In genomic region chr6:66052386-66052785, GRCm38 (mm10) we compare ENCODE assay signal across 21 mouse cellular contexts.
DNase-seq lines count a peak whose midpoint lies in the region; ATAC-seq and TF ChIP-seq lines count a peak whose summit lies in the region.
"Had no signal": no experiment of that assay in that cellular context is flagged by ENCODE, and none has a peak within 500 bp of the region (broad histone marks: within the 10 kb centered on the region; RNA-seq: fewer than 3 reads in every experiment).

No protein-coding gene starts in this region.

- peaks cover 28% of the 10 kb centered on the region for H3K4me1 ChIP-seq in G1E (ENCODE audit: insufficient read depth, low read depth, low read length)
- H3K4me1 ChIP-seq in MEL (ENCODE audit: control insufficient read depth in 1 of 2, insufficient read depth in 2 of 2, low read length in 2 of 2), result peaks cover 0 to 4% of the 10 kb centered on the region in 2 experiments; a peak in 2 of 4 replicates
- H3K4me1 ChIP-seq in liver, postnatal 0 days (ENCODE audit: insufficient read depth), result no peaks in the 10 kb centered on the region
- H3K4me1 ChIP-seq: embryonic facial prominence, embryonic 10.5 days; hindbrain, embryonic 13.5 days had no signal

- no peak overlapping the region for H3K4me3 ChIP-seq in G1E (ENCODE audit: low read depth, low read length)
- H3K4me3 ChIP-seq in MEL (ENCODE audit: control insufficient read depth in 1 of 2, insufficient read depth in 1 of 2, low read depth in 2 of 2, low read length in 2 of 2), result no peak overlapping the region
- H3K4me3 ChIP-seq in liver, postnatal 0 days (ENCODE audit: low read depth, low read length), result no peak overlapping the region
- H3K4me3 ChIP-seq: embryonic facial prominence, embryonic 10.5 days; erythroblast, embryonic 14.5 days; hindbrain, embryonic 13.5 days; layer of hippocampus, adult 2 months; myocyte had no signal

- DNase-seq in G1E (ENCODE audit: low spot score) (peak; percentile 18), MEL (ENCODE audit: low read depth, low spot score) (peak; percentile 73)
- DNase-seq in liver, postnatal 0 days, result no peak
- DNase-seq in urinary bladder, postnatal 36 days (ENCODE audit: low spot score in 2 of 2), result no peak
- no peak for DNase-seq in right cerebral cortex, adult 18-20 months
- DNase-seq in adrenal gland, postnatal 36 days, result no peak
- DNase-seq: adrenal gland, postnatal 10 days; cerebellum, postnatal 10 days; forebrain, postnatal 0 days; lung, embryonic 14.5 days; midbrain, embryonic 14.5 days; thymus, adult 18-20 months had no signal

- H3K27me3 ChIP-seq in G1E (ENCODE audit: insufficient read depth, low read length), result no peaks in the 10 kb centered on the region
- no peaks in the 10 kb centered on the region for H3K27me3 ChIP-seq in MEL (ENCODE audit: control insufficient read depth in 1 of 2, insufficient read depth in 2 of 2, low read length in 2 of 2)
- H3K27me3 ChIP-seq in liver, postnatal 0 days (ENCODE audit: insufficient read depth, low read length), result no peaks in the 10 kb centered on the region
- H3K27me3 ChIP-seq: hindbrain, embryonic 13.5 days had no signal

- peak overlapping the region; percentile 68 for H3K27ac ChIP-seq in MEL (ENCODE audit: control insufficient read depth, low read depth, low read length)
- H3K27ac ChIP-seq in liver, postnatal 0 days (ENCODE audit: low read depth), result 0 out of 2 replicates have a peak overlapping the region, but pooled peaks have one; percentile 4
- H3K27ac ChIP-seq: embryonic facial prominence, embryonic 10.5 days; hindbrain, embryonic 13.5 days; kidney, postnatal 0 days; layer of hippocampus, adult 2 months; macrophage had no signal

- no peak for TF ChIP-seq CTCF in G1E (IDR thresholded peaks at IDR 0.05; ENCODE audit: low read depth, low read length)
- no peak for TF ChIP-seq CTCF in MEL (IDR thresholded peaks at IDR 0.05 in 2 of 3, conservative IDR thresholded peaks at IDR 0.05 in 1 of 3; ENCODE audit: control insufficient read depth in 1 of 3, insufficient read depth in 1 of 3, low read depth in 2 of 3, low read length in 3 of 3, poor library complexity in 1 of 3, severe bottlenecking in 1 of 3)
- TF ChIP-seq CTCF in liver, postnatal 0 days (IDR thresholded peaks at IDR 0.05; ENCODE audit: low read depth), result no peak

- ATAC-seq in G1E (ENCODE audit: extremely low read depth, insufficient number of reproducible peaks, low FRiP score, poor library complexity, severe bottlenecking), result peak; percentile 92
- peak; percentile 89 for ATAC-seq in erythroid progenitor cell, adult 5-6 weeks (replicated peaks; ENCODE audit: low FRiP score, poor library complexity, severe bottlenecking)
- ATAC-seq in liver, postnatal 0 days, result peak; percentile 93
- ATAC-seq: CD4-positive, CD25-positive, alpha-beta regulatory T cell, adult 4 months; forebrain, postnatal 0 days had no signal

- H3K36me3 ChIP-seq in G1E (replicated peaks) (peaks cover 5% of the 10 kb centered on the region), MEL (ENCODE audit: control insufficient read depth in 1 of 2, insufficient read depth in 2 of 2, low read length in 2 of 2) (peaks cover 0 to 3% of the 10 kb centered on the region in 2 experiments; a peak in 2 of 4 replicates)
- H3K36me3 ChIP-seq in liver, postnatal 0 days (replicated peaks; ENCODE audit: insufficient read depth, low read length), result no peaks in the 10 kb centered on the region
- H3K36me3 ChIP-seq: embryonic facial prominence, embryonic 10.5 days; hindbrain, embryonic 13.5 days had no signal

- TF ChIP-seq EP300 in MEL (IDR thresholded peaks at IDR 0.05; ENCODE audit: low read depth in 1 of 2, low read length in 2 of 2), result peak; percentile 70 to 83
- peak; percentile 81 for TF ChIP-seq EP300 in liver, postnatal 0 days (IDR thresholded peaks at IDR 0.05; ENCODE audit: low read depth)

- no peak for TF ChIP-seq POLR2A in MEL (IDR thresholded peaks at IDR 0.05; ENCODE audit: control insufficient read depth in 1 of 2, insufficient read depth in 1 of 2, low read depth in 1 of 2, low read length in 2 of 2, poor library complexity in 1 of 2)

- H3K79me2 ChIP-seq in MEL (ENCODE audit: control insufficient read depth, insufficient read depth, low read length, poor library complexity), result no peaks in the 10 kb centered on the region

- no peak for TF ChIP-seq RAD21 in MEL (IDR thresholded peaks at IDR 0.05; ENCODE audit: low read depth, low read length)

- peaks cover 5% of the 10 kb centered on the region for H3K9me3 ChIP-seq in G1E (replicated peaks)
- H3K9me3 ChIP-seq in MEL (replicated peaks; ENCODE audit: insufficient read depth, low read length), result no peaks in the 10 kb centered on the region
- H3K9me3 ChIP-seq in liver, postnatal 0 days (ENCODE audit: low read length), result no peaks in the 10 kb centered on the region
- H3K9me3 ChIP-seq: embryonic facial prominence, embryonic 10.5 days; hindbrain, embryonic 13.5 days had no signal

- no peak overlapping the region for H3K9ac ChIP-seq in MEL (ENCODE audit: control insufficient read depth, low read depth, low read length, poor library complexity, severe bottlenecking)
- H3K9ac ChIP-seq in liver, postnatal 0 days (replicated peaks), result no peak overlapping the region
- H3K9ac ChIP-seq: forebrain, postnatal 0 days; hindbrain, embryonic 13.5 days; lung, embryonic 14.5 days had no signal

- 0 out of 2 replicates have a peak overlapping the region, but pooled peaks have one; percentile 2 for H3K4me2 ChIP-seq in liver, postnatal 0 days (ENCODE audit: low read depth, low read length)
- H3K4me2 ChIP-seq: hindbrain, embryonic 13.5 days; lung, embryonic 14.5 days had no signal

TF ChIP-seq in MEL, 35 proteins besides CTCF, POLR2A, EP300 and RAD21:
- TF ChIP-seq KAT2A (conservative IDR thresholded peaks at IDR 0.05; ENCODE audit: low read depth, low read length) (no peak), RCOR1 (IDR thresholded peaks at IDR 0.05; ENCODE audit: low read depth, low read length) (peak; percentile 57), SIN3A (IDR thresholded peaks at IDR 0.05; ENCODE audit: low read length) (peak; percentile 52; the same call in 1 of the 2 replicates), TCF12 (IDR thresholded peaks at IDR 0.05; ENCODE audit: low read depth, low read length) (peak; percentile 72), ETS1 (IDR thresholded peaks at IDR 0.05; ENCODE audit: low read depth, low read length) (peak; percentile 56), TAL1 (IDR thresholded peaks at IDR 0.05; ENCODE audit: low read length) (peak; percentile 48), MYC (IDR thresholded peaks at IDR 0.05; ENCODE audit: low read depth, low read length) (no peak), GATA1 (IDR thresholded peaks at IDR 0.05; ENCODE audit: low read depth, low read length) (peak; percentile 82), HCFC1 (IDR thresholded peaks at IDR 0.05; ENCODE audit: low read depth, low read length) (no peak), ZNF384 (IDR thresholded peaks at IDR 0.05; ENCODE audit: low read depth, low read length) (0 out of 2 replicates have a peak, but pooled peaks have one; percentile 13)

Comparison
In these comparisons a context has a peak if more than half of its experiments do, and no peak if none do; other contexts are left out.
1. DNase-seq: peak in G1E (single experiment) and MEL (single experiment); none in liver, postnatal 0 days (single experiment), urinary bladder, postnatal 36 days (0 of 2), right cerebral cortex, adult 18-20 months (single experiment) and adrenal gland, postnatal 36 days (0 of 2).
2. Peak in every context shown above with its lines, with median percentiles within 50 percentile points of each other: ATAC-seq.